Mouse (Mus musculus) midbrain, embryonic 14.5 days (tissue): ENCODE measurements around the gene Prkca. TPM values are rescaled to one million over a fixed set of nuclear protein-coding genes. Genes with fewer than 3 reads are reported as not detected.

Experiments used
- ATAC-seq: fragments of 200-750 bp; cut with Nextera tagmentation; 2 replicates; pipeline ENCODE4 v1.8.0; 2017; ENCODE audit warnings: moderate number of reproducible peaks, moderate library complexity; ENCODE audit not compliant: low FRiP score, low TSS enrichment
- DNase-seq: peaks from one replicate; pipeline ENCODE4 v3.0.0-alpha.2; 2015
- H3K27ac ChIP-seq: fragments of 300-500 bp; sonication (generic); replicated peaks from 2 replicates; pipeline ENCODE4 v1.5.1; 2014; ENCODE audit warnings: mild to moderate bottlenecking, low read depth, low read length, moderate library complexity
- H3K27me3 ChIP-seq: fragments of 300-500 bp; sonication (generic); 2 replicates; pipeline ENCODE4 v1.6.1; 2014; ENCODE audit warnings: low read length, control low read depth, mixed read lengths; ENCODE audit not compliant: control insufficient read depth, insufficient read depth
- H3K36me3 ChIP-seq: fragments of 300-500 bp; sonication (generic); 2 replicates; pipeline ENCODE4 v1.6.1; 2014; ENCODE audit warnings: low read length, control low read depth; ENCODE audit not compliant: control insufficient read depth, insufficient read depth
- H3K4me1 ChIP-seq: fragments of 300-500 bp; sonication (generic); 2 replicates; pipeline ENCODE4 v1.6.1; 2014; ENCODE audit warnings: mild to moderate bottlenecking, antibody characterized with exemption, low read length, control low read depth; ENCODE audit not compliant: control insufficient read depth, insufficient read depth
- H3K4me2 ChIP-seq: fragments of 300-500 bp; sonication (generic); 2 replicates; pipeline ENCODE4 v1.6.1; 2014; ENCODE audit warnings: mild to moderate bottlenecking, low read length, moderate library complexity
- H3K4me3 ChIP-seq: fragments of 300-500 bp; sonication (generic); replicated peaks from 2 replicates; pipeline ENCODE4 v1.5.1; 2014; ENCODE audit warnings: low read depth, low read length
- H3K9ac ChIP-seq: fragments of 300-500 bp; sonication (generic); replicated peaks from 2 replicates; pipeline ENCODE4 v1.6.1; 2014; ENCODE audit warnings: mild to moderate bottlenecking, low read length, moderate library complexity
- H3K9me3 ChIP-seq: fragments of 300-500 bp; sonication (generic); 2 replicates; pipeline ENCODE4 v1.6.1; 2016; ENCODE audit warnings: low read length, control low read depth, mixed read lengths; ENCODE audit not compliant: control insufficient read depth
- WGBS: fragments of 180-500 bp; shearing (Covaris S2); extraction: QIAGEN DNeasy Blood & Tissue Kit; methylation state at CpG from one replicate; pipeline ENCODE4 v1.1.7; 2014; 5-methylcytosine and 5-hydroxymethylcytosine counted together
- polyA plus RNA-seq: library from polyadenylated mRNA; unstranded; fragments of >200 nt; fragmentation: Nextera tagmentation; extraction: Ambion mirVana; gene quantifications from 2 replicates; pipeline ENCODE4 v1.2.1, GENCODE M21; 2014

Gene Prkca
- polyA plus RNA-seq, 1 experiment from 2014 or later: 7.6 TPM

DNA sequence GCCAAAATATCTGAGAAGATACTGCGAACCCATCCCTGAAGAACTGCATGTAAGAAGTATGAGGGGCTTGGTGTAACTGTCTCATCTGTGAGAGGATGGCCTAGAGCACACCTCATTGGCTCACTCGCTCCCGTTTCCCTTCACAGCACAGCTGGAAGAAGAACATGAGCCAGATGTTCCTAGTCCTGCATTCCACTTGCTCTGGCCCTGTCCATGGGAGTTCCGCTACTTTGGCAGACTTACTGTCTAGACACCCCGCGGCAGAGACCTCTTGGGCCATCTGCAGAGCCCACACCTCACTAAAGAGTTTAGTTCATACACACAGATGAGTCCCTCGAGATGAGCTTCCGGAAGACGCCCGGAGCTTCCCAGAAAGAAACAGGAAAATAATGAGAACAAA is 43.8 kb downstream of the Prkca start:
- 91% methylated on average over 10 of the region's 10 CpGs for WGBS
- DNase-seq: no peak

DNA sequence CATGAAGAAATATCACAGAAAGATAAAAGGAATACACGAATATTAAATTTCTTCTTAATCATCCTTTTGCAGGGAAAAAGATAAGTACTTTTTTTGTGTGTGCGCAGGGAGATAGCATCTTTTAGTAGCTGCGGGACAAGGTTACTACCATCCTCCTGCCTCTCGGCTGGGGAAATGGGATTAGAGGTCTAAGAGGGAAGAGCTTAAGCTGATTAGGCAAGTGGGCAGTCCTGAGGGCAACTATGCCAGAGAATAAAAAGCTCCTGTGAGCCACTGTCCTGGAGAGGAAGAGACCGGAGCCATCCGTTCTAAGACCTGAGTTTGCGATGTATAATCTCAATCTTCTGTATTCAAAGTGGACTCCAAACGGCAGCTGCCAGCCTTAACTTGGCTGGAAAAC is 45.8 kb downstream of the Prkca start:
- WGBS: 16% methylated on average over 8 of the region's 8 CpGs
- H3K27me3 ChIP-seq: no peaks in the 10 kb centered on the region

More for the DNA sequence above, 43.8 kb downstream of the Prkca start:
- no peak overlapping the region for H3K4me2 ChIP-seq
- ATAC-seq: no peak
- H3K36me3 ChIP-seq: no peaks in the 10 kb centered on the region
- no peak overlapping the region for H3K4me3 ChIP-seq
- no peak overlapping the region for H3K9ac ChIP-seq
- no peaks in the 10 kb centered on the region for H3K27me3 ChIP-seq
- no peak overlapping the region for H3K27ac ChIP-seq
- H3K4me1 ChIP-seq: peaks cover 25% of the 10 kb centered on the region
- H3K9me3 ChIP-seq: no peaks in the 10 kb centered on the region

DNA sequence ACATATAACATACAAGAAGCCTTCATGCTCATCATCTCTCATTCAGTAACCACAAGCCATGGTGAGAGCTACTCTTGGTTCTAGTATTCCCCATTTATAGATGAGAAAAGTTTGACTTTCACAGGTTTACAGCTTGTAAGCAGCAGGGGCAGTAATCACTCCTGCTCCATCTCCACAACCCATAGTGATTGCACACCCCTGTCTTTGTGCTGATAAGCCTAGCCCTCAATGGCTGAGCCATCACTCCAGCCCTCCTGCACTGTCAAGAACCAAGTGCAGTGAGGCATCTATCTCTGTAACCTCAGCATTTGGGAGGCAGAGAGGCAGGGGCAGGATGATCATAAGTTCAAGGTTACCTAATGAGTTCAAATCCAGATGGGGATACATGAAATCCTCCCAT is 48.4 kb downstream of the Prkca start:
- H3K36me3 ChIP-seq: no peaks in the 10 kb centered on the region
- DNase-seq (no peak), ATAC-seq (no peak)
- H3K4me3 ChIP-seq: no peak overlapping the region
- no peaks in the 10 kb centered on the region for H3K9me3 ChIP-seq
- H3K27ac ChIP-seq: no peak overlapping the region
- H3K27me3 ChIP-seq: no peaks in the 10 kb centered on the region
- H3K9ac ChIP-seq: no peak overlapping the region
- peaks cover 19% of the 10 kb centered on the region for H3K4me1 ChIP-seq
- H3K4me2 ChIP-seq: no peak overlapping the region

More for the DNA sequence above, 45.8 kb downstream of the Prkca start:
- H3K9ac ChIP-seq: no peak overlapping the region
- H3K27ac ChIP-seq: 0 out of 2 replicates have a peak overlapping the region, but pooled peaks have one; percentile 15
- no peak overlapping the region for H3K4me2 ChIP-seq
- no peak overlapping the region for H3K4me3 ChIP-seq
- H3K9me3 ChIP-seq: no peaks in the 10 kb centered on the region
- ATAC-seq: no peak
- peaks cover 25% of the 10 kb centered on the region for H3K4me1 ChIP-seq
- no peaks in the 10 kb centered on the region for H3K36me3 ChIP-seq
- DNase-seq: peak; percentile 56

DNA sequence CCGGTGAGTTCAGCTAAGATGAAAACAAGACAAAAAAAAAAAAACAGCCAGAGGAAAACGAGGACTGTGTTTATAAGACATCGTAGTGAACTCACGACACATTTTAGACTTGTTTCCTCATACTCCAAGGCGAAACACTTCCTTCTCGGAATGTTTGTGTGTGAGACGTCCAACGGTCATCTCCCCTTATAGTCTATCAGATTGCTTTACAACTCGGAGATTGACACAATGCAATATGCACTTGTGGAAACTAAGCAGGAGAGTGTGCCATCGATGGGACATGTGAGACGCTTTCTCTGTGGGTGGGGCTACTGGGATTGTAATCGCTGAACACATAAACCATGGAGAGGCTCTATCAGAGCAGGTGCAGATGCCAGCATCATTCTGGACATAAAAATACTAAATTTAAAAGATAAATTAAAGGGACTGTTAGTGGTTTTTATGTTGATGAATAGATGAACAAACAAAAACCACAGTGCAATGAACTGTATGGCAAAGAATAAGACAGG is 49.4 kb downstream of the Prkca start:
- H3K4me3 ChIP-seq: no peak overlapping the region
- WGBS: 95% methylated on average over 12 of the region's 12 CpGs

DNA sequence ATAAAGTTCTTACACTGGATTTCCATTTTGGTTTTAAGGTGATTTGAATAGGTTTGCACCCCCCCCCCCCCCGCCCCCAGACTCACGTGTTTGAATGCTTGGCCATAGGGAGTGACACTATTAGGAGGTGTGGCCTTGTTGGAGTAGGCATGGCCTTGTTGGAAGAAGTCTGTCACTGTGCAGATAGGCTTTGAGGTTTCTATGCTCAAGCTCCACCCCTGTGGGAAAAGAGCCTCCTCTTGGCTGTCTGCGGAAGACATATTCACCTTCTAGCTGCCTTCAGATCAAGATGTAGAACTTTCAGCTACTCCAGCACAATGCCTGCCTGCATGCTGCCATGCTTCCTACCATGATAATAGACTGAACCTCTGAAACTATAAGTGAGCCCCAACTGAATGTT is 49.9 kb downstream of the Prkca start:
- no peak overlapping the region for H3K9ac ChIP-seq
- no peaks in the 10 kb centered on the region for H3K9me3 ChIP-seq
- H3K36me3 ChIP-seq: no peaks in the 10 kb centered on the region
- WGBS: 80% methylated on average over 3 of the region's 3 CpGs
- no peak overlapping the region for H3K4me2 ChIP-seq
- ATAC-seq: no peak
- H3K27me3 ChIP-seq: no peaks in the 10 kb centered on the region
- H3K4me1 ChIP-seq: peaks cover 15% of the 10 kb centered on the region
- DNase-seq: no peak
- H3K27ac ChIP-seq: no peak overlapping the region
- no peak overlapping the region for H3K4me3 ChIP-seq

More for the DNA sequence above, 49.4 kb downstream of the Prkca start:
- Histone ChIP-seq H3K36me3 (no peaks in the 10 kb centered on the region), H3K9me3 (no peaks in the 10 kb centered on the region), H3K9ac (no peak overlapping the region), H3K27me3 (no peaks in the 10 kb centered on the region), H3K4me1 (peaks cover 15% of the 10 kb centered on the region), H3K27ac (no peak overlapping the region), H3K4me2 (no peak overlapping the region)
- DNase-seq (no peak), ATAC-seq (no peak)

DNA sequence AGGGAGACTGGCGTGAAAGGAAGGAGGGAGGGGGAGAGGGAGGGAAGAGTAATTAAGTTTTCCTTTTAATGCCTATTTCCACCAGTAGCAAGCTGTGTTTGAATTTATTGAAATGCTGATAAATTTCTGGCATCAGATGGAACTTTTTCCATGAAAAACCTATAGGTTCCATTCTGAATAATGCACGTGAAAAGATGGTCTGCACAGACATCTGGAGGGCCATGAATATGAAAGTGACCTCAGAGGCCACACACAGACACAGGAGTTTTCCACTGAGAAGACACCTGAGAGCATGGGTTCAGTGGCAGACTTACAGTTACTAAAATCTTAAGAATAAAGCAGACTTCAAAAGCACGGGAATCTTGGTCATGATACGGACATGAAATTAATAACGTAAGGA is 54.5 kb downstream of the Prkca start:
- no peak overlapping the region for H3K9ac ChIP-seq
- H3K27ac ChIP-seq: no peak overlapping the region
- no peak for DNase-seq
- no peak for ATAC-seq
- no peak overlapping the region for H3K4me3 ChIP-seq
- H3K9me3 ChIP-seq: no peaks in the 10 kb centered on the region
- no peaks in the 10 kb centered on the region for H3K27me3 ChIP-seq
- H3K36me3 ChIP-seq: no peaks in the 10 kb centered on the region
- peaks cover 9% of the 10 kb centered on the region for H3K4me1 ChIP-seq
- 87% methylated on average over 5 of the region's 5 CpGs for WGBS
- no peak overlapping the region for H3K4me2 ChIP-seq

DNA sequence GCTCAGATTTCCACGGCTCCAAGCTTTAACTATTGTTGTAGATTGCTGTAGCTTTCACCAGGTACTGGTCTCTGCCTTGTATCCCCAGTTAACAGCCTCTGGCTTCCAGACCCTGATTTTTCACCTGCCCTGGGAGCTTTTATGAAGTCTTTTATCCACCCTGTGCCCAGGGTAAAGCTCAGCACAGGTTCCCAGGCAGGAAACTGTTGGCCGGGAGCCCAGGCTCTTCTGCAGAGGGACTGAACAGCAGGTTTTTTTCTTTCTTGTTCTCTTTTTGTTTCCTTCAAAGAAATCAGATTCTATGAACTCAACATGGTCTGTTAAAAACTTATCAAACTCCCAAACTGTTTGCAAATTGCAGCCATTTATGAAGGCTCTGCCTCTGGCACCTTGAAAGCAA is 56.4 kb downstream of the Prkca start:
- DNase-seq (peak; percentile 50), ATAC-seq (no peak)
- H3K36me3 ChIP-seq: no peaks in the 10 kb centered on the region
- H3K4me3 ChIP-seq: no peak overlapping the region
- 68% methylated on average over 2 of the region's 2 CpGs for WGBS
- H3K4me1 ChIP-seq: peaks cover 9% of the 10 kb centered on the region
- no peak overlapping the region for H3K9ac ChIP-seq
- no peak overlapping the region for H3K27ac ChIP-seq
- no peak overlapping the region for H3K4me2 ChIP-seq
- no peaks in the 10 kb centered on the region for H3K9me3 ChIP-seq
- H3K27me3 ChIP-seq: no peaks in the 10 kb centered on the region

DNA sequence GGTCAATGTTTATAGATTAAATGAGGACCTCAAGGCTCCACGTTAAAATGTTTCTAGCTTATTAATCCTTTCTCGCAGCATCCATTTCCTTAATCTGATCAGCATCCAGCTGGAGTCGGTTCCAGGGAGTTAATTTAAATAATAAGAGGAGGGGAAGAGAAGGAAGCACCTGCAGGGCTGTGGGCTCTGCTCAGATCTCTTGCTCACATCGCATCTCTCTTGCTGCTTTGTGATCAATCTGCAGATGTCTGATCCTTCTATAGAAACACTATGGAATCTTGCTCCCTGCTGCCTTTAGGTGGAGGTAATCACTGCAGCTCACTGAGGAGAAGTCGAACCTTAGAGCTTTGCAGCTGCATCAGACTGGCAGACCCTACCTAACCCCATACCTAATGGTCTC is 58.7 kb downstream of the Prkca start:
- Histone ChIP-seq H3K27ac (0 out of 2 replicates have a peak overlapping the region, but pooled peaks have one; percentile 4), H3K27me3 (no peaks in the 10 kb centered on the region), H3K4me1 (peaks cover 12% of the 10 kb centered on the region), H3K9me3 (no peaks in the 10 kb centered on the region), H3K4me3 (no peak overlapping the region), H3K36me3 (no peaks in the 10 kb centered on the region), H3K4me2 (no peak overlapping the region), H3K9ac (no peak overlapping the region)
- no peak for ATAC-seq
- WGBS: 13% methylated on average over 5 of the region's 5 CpGs
- peak; percentile 43 for DNase-seq

DNA sequence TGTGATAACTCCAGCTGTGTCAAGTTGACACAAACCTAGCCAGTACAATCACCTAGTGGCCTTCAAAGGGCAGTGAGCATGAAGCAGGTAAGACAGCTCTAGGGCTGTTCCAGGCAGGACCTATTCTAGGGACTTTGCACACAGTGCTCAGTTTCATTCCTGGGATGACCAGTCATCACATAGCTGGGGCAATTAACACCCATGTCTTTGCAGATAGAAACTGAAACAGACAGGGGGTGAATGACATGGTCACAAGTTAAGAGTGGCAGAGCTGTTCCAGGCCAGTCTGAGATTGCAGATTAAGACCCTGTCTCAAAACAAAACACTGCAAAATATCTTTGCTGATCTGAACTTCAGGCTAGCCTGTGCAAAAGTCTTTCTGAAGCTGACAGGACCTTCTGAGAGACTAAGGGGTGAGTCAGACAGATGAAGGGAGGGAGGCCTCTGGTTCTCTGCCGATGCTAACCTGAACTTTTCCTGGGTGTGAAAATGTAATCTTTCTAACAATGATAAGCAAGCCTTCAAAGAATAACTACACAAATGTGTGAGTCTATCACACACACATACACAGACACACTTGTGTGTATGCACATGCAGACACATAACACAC is 60.8 kb downstream of the Prkca start:
- ATAC-seq: no peak
- no peaks in the 10 kb centered on the region for H3K9me3 ChIP-seq

More for the DNA sequence above, 60.8 kb downstream of the Prkca start:
- peaks cover 16% of the 10 kb centered on the region for H3K4me1 ChIP-seq
- no peaks in the 10 kb centered on the region for H3K36me3 ChIP-seq
- H3K4me3 ChIP-seq: no peak overlapping the region
- no peak overlapping the region for H3K4me2 ChIP-seq
- no peak for DNase-seq
- H3K27ac ChIP-seq: no peak overlapping the region
- no peaks in the 10 kb centered on the region for H3K27me3 ChIP-seq
- no peak overlapping the region for H3K9ac ChIP-seq
- WGBS: 97% methylated on average over 1 of the region's 1 CpGs
